Mouse (Mus musculus) NIH3T3 (cell line): Measurements from ENCODE around the gene Baz1a.

Experiments
- DNase-seq: peaks from one replicate; pipeline ENCODE4 v3.0.0-alpha.2; 2012; ENCODE audit warnings: low read depth

Baz1a gene

DNA sequence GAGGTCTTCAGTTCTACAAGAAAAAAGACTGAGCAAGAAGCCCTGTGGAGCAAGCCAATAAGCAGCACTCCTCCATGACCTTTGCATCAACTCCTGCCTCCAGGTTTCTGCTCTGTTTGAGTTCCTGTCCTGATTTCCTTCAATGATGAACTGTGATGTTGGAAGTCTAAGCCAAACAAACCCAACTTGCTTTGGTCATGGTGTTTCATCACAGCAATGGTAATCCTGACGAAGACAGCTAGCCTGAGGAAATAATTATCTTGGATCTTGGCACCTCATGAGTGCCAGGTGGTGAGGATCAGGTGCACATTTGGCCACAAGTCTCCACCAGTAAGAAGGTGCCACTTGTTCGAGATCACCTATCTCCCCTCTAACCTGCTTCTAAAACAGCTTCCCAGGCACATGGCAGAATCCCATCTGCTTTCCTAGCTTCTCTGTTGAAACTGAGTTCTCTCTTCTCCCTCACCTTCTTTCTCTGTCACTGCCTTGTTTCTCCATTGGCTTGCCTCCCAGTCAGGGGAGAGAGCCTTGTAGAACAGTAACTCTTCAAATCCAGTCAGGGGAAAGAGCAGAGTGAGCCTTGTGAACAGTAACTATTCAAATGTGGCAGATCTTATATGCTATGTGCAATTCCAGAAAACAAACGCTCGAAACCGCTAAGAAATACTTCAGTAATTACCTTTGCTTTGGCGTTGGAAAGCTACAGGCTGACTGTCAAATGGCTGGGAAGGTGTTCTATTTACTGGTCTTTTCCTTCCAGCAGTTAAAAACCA is at the start of gene Baz1a:
TSS of gene Baz1a (minus strand) at position 723 of the 773 bp plus-strand sequence.
- peak; percentile 6 for DNase-seq

DNA sequence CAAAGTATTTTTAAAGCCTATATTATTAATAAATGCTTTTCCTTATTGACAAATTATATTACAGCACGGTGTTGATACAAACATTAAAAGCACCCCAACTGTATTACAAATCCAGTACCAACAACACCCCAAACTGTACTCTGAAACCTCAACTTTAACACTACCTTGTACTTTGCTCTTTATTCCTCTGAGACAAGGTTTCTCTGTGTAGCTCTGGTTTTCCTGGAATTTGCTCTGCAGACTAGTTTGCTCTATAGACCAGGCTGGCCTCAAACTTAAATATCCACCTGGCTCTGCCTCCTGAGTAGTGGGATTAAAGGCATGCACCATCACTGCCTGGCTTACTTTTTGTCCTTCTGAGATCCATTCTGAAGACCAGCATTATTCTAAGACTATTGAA is 48.0 kb upstream of the Baz1a start:
- no peak for DNase-seq

DNA sequence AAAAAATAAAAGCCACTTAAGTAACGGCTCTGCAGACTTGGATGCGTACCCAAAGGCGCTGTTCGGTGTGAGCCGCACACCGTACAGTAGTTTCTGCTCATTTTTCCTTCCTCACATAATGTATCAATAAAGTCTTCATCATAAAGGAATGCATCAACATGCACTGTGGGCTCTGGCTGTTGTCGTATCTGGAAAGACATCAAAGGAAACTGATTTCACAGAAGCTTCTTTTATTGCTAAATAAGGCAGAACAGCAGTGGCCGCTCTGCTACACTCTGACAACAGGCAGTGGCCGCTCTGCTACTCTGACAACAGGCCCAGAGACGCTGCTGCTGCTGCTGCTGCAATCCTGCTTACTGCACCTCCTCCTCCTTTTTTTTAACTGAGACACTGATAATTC is 46.9 kb upstream of the Baz1a start:
- no peak for DNase-seq

DNA sequence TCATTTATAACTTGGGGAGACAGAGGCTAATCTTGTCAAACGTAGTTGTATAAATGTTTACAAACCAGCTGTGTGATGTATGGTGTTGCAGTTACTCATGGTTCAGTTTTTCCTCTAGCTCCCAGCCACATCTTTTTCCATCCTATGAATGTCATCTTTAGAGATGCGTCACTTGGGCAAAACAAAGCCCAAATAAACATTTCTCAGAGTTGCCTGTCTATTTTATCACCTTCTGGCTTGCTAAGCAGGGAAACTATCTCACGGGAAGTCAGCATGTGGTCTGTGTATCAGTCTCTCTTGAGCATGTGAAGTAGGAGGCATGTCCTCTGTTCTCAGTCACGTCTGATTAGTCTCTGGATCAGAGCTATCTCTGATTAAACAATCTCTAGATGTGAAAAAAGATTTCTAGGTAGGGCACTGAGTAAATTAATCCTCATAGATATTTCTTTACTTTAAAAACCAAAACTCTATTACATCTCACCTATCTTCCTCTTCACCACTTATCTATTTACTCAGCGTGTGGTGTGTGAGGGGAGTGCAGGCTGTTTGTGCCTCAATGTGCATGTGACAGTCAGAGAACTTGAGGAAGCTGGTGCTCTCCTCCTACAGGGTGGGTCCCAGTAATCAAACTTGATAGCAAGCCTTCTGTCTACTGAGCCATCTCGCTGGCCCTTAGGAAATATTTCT is 46.2 kb upstream of the Baz1a start:
- DNase-seq, result no peak

DNA sequence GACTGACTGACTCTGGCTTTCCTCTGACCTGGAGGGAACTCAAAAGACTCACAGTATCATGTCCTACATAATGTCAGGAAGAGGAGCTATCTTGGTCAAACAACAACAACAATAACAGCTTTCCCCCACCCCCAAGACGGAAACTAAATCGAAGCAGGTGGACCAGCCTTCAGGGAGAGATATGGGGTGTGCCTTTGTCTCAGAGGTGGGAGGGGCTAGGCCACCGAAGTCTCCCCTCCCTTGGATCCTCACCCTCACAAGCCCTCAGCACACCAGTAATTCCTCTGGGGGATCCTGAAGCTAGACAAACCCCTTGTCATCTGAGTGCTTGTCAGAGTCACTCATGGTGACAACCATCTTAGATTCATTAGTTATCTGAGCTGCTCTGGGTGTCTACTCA is 45.7 kb upstream of the Baz1a start:
- no peak for DNase-seq

DNA sequence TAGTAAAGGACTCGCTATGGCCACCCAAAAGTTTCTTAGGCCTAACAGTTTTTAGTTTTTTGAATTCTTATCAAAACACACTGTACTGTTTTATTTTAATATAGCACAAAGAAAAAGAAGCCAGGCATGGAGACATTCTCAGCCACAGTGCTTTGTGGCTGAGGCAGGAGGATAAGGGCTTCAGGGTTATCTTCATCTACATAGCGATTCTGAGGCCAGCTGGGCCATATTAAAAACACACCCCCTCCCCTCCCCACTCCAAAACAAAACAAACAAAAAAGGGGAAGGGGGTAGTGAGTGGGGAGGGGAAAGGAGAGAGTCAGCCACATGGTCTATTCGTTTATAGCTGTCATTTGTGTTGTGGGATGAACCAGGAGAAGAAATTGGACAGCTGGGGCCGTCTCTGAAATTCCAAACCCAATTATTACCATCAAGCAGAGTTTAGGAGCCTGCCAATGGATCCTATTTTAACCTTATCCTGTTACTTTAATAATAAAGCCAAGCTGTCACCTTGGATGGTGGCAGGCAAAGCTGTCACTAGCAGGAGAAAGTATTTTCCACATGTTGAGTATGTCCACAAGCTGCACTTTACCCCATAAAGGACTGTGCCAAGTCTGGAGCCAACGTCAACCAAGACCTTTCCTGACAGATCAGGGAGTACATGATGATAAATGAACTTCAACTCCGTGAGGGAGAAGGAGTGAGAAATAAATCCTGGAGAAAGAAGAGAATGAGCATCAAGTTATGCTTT is 44.9 kb upstream of the Baz1a start:
- DNase-seq, result no peak

DNA sequence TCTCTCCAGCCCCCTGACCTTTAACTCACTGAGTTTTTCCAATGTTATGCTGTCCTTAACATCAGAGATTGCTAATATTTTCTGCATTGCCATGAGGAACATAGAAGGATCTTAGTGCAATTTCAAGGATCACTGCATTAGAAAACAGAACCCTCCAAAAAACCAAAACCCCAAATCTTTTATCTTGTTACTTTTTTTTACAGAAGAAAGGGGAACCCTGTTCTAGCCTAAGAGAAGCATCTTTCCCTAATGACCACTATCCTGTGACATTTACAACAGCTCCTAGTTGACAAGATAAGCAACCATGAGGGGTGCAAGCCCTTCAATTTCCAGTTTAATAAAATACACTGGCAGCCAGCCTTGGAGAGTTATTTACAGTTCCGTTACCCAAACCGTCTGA is 42.6 kb upstream of the Baz1a start:
- DNase-seq, result no peak

DNA sequence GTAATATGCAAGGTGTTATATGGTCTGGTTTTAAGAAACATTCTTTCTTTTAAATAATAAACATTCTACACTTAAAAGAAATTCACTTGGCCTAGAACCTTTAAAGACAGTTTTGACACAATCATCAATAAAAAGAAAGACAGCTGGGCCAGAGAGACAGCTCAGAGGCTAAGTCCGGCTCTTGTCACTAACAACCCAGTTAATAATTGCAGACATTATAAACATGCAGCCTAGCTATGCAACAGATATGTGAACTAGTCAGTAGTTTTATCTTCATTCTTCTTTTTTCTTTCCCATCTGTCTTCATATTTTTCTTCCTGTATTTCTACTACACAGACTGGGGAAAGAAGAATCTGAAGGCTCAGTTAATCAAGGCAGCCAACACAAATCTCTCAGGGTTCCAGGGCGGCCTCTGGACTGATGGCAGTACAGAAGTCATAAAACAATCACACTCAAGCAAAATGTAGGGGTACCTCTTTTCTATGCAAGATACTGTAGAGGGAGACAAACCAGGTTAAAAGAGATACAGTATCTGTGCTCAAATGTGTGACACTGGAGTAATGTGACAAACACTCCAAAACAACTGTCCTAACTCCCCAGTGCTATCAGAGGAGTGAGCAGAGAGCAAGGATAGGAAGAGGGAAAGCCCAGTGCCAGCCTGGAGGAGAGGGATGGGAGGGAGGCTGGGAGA is 40.5 kb upstream of the Baz1a start:
- DNase-seq, result no peak

DNA sequence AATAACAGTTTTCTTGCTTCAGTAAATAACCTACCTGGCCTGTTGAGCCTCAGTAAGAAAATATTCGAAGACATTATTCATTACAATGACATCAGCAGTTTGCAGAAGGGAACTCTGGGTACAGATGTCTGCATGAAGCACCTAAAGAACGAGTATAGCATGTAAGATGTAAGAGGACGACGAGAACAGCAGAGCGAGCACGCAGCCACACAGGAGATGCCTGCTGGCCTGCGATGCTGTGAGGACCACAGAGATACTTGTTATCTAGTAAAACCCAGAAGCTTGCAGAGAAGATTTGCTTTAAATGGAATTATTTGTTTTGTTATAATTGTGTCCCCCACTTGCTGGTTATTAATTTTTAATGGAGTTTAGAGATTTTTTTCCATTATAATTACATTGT is 39.1 kb upstream of the Baz1a start:
- DNase-seq, result no peak

DNA sequence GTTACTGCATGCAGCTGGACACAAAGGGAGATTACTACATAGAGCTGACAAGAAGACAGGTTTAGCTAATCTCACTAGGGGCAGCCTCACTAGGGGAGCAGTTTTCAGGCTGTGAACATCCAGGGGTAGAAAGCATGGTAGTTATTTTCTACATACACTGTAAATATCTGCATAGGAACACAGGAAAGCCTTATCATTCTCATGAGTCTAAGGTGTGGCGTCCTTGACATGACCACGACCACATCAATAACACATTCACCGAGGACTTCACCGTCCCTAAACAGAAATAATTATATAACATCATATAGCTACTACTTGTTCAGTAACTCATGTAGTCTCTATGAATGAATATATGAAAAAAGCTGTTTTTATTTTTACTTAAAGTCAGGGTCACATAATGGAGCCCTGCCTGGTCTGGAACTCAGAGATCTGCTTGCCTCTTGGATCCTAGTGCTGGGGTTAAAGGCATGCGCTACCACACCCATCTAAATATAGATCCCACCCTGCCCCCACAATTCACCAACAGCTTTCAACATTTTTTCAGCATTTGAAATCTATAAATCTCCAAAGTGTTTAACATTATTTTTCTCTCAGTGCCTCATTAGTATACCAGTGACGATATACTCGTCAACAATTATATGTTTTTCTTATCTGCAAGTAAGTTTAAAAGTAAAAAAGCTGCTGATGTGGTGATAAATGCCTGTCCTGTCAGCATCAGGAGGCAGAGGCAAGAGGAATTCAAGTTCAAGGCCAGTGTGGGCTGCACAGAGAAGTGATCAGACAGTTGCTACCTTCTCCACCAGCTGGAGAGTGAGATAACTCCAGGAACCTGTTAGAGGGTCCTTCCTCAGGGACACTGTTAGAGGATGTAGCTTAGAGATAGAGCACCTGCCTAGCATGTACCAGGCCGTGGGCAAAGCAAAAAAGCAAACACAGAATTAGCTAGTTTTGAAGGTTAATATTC is 37.3 kb upstream of the Baz1a start:
- no peak for DNase-seq

DNA sequence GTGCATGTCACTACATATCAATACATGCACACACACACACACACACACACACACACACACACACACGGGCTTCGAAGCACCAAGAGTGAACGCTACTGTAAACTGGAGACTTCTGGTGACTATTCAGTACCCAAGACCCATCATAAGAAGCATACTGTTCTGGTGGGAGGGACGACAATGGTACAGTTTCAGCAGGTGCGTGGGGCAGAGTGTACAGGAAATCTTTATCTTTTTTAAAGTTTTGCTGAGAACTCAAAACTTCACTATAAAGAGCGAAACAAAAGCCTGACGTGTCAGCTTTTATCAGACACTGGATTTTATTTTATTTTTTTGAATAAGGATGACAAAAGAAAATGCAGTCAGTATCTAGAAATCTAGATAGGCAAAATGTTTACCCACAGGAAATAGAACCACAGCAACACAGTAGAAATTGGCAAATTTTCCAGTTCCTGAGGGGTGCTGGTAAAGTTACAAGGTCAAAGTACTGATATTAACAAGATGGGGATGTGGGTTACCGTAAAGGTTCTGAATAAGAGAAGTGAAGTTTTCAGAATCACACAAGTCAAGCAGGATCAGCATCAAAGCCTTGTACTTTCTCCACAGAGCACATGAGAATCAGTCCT is 35.7 kb upstream of the Baz1a start:
- DNase-seq, result no peak

DNA sequence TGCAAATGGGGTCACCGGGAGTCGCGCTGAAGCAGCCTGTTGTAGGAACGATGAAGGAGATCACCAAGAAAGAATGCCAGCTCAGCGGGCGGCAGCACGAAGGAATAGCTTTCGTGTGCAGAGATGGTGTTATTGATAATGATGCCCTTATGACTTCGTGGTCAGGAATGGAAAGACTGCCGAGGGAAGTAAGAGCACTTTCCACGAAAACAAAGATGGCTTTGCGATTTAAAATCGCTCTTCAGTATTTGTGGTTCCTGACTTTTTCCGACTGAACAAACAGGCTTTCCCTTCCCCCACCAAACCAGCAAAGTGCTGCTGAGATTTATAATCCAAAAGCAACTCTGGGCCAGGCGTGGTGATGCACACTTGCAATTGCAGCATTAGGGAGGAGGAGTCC is 26.9 kb upstream of the Baz1a start:
- DNase-seq, result no peak

DNA sequence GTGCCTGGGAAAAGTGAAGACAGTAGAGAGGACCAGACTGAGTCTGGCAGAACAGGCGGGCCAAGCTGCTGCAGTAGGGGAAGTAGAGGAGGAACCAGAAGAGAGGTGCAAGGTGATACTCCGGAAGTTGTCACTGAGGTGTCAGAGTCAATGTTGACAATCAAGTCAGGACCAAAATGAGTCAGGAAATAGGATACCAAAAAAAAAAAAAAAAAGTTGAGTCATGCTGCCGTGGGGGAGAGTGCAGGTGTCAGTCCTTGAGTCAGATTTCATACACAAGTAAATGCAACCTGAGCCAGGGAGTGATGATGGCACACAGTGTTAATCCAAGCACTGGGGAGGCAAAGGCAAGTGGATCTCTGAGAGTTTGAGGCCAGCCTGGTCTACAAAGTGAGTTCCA is 12.9 kb upstream of the Baz1a start:
- peak; percentile 25 for DNase-seq

DNA sequence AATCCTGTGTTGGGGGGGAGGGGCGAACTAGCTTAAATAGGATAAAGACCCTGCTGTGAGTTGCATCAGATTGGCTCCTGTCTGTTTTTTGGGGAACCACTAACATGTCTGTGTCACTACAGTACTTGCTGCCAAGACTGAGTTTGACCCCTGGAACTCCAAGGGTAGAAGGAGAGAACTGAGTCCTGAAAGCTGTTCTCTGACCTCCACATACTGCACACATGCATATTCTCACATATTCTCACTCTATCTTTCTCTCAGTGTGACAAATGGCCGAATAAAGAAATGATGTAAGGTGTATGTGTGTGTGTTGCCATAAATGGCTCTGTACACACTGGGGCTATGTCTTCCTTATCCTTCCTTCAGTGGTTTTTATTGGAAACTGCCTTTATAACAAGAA is 9.1 kb upstream of the Baz1a start:
- DNase-seq, result no peak

DNA sequence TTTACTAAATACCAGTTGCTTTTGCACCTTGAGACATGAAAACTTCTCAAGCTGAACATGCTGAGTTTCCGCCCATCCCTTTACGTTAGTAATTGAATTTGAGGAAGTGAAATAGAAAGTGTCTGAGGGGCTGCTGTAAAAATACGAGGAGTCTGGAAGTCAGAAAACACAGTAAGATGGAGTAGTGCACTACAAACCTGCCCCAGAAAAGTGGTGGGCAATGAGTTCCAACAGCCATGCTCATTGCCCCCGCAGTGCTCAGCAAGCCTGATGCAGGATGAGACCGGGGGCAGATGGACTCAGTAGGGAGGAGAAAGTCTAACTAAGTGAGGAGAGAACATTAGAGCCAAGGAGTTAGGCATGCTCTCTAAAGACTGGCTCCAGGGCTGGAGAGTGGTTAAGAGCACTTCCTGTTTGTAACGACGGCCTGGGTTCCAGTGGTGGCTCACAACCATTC is 5.3 kb upstream of the Baz1a start:
- DNase-seq, result no peak

DNA sequence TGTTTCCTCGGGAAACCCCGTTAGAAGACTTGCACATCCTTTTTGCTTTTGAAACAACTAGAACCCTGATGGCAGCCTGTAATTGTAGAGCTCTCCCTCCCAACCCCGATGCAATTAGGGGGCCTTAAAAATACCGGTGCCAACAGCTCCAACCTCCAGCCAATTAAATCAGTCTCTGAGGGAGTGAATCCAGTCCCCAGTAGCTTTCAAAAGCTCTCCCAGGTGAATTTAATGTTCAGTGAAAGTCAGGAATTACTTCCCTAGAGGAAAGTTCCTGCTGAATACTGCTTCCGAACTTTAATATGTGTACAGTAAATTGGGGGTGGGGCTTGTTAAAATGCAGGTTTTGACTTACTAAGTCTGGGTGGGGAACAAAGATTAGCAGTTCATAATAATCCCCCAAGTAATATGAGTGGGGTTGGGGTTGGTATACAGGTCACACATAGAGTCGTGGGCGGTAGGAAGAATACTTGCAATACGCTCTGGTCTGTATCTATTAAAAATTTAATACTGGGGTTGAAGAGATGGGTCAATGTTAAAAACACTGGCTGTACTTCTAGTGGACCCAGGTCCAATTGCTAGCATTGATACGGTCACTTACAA is 3.1 kb upstream of the Baz1a start:
- DNase-seq, result no peak

DNA sequence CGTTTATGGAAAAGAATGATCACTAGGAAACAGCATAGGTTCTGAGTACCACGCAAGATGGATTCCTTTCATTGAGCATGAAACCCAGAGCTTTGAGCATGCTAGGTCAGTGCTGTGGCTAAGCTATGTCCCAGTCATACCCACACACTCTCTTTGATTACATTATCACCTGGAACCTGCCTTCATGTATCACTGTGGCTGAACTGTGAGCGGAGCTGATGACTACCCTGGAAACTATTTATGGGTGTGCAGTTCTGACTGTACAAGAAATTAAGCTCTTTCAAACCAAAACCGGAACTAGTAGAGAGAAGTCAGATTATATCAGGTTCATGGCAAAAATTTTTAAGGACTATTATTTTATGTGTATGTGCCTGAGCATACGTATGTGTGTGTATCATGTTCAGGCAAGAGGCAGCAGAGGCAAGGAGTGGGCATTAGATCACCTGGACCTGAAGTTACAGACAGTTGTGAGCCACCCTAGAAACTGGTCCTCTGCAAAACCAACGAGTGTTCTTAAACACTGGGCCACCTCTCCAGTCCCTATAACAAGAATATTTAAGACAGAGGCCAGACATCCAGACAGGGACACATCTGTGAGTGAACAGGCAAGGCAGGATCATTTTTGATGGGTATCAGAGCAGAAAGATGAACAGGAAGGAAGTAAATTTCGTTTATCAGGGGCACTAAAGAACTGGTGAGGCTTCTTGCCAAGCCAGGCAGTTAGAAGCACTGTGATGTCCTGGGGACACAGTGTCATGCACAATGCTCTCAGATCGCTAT is 2.4 kb upstream of the Baz1a start:
- DNase-seq, result no peak

DNA sequence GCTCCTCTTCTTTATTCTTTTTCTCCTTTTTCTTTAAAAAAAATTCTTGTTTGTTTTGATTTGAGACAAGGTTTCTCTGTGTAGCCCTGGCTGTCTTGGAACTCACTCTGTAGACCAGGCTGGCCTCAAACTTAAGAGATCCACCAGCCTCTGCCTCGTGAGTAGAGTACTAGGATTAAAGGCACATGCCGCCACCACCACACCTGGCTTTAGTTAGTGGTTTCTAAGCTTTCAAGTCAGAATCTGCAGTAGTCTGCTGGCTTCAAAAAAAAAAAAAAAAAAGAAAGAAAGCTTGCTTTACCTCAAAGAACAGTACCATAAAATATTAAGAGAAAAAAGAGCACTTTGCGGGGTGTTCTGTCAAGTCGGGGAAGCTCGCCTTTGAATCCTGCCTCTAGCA is 1.3 kb upstream of the Baz1a start:
- DNase-seq, result no peak

DNA sequence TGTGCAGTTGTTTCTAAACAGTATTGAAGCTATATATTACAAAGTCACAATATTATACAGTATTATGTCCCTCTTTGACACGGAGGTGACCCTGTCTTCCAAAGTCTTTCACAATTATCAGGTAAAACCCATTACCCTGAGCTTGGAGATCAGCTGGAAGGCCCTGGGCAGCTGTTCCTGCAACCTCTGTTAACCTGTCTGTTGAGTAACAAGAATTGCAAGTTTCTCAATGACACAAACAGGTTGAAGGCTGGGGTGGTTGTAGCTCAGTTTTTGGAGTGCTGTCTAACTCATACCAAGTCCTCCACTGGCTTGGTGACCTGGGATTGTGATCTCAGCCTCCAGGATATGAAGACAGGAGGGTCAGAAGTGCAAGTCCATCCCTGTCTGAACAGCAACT is 1.1 kb downstream of the Baz1a start:
- DNase-seq, result no peak
